Mouse (Mus musculus): ENCODE results near the gene Pdik1l.

DNA sequence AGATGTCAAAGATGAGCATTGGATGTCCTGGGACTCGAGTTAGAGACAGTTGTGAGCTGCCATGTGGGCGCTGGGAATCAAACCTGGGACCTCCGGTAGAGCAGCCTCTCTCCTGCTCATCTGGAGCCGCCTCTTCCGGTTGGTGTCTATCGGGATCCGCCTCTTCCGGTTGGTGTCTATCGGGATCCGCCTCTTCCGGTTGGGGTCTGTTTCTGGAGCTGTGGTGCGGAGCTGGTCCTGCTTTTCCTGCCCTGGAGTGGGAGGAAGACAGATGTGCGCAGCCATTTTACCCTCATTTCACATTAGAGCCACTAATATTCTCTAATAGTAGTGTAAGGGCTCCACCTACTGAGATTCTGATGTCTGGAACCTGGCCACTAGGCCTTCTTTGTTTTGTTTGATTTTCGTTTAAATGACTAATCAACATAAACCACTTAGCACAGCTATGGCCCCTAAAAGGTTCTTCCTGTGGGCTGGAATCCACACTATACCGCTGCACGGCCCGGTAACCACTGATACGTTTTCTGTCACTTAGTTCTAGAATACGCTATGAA is 19.5 kb downstream of the Pdik1l start:
- TF ChIP-seq CTCF (conservative IDR thresholded peaks at IDR 0.05; ENCODE audit: insufficient read depth, insufficient read length, low read depth, low read length) (no peak), POLR2A (IDR thresholded peaks at IDR 0.05; ENCODE audit: low read depth, low read length) (no peak)
